Mouse (Mus musculus) MEL (cell line): Measurements from ENCODE around the gene Olfr1392. TPM values are rescaled to one million over a fixed set of nuclear protein-coding genes. Genes with fewer than 3 reads are reported as not detected.

Experiments
- DNase-seq: peaks from one replicate; pipeline ENCODE4 v3.0.0; 2011; ENCODE audit warnings: low read depth, low spot score
- H3K27ac ChIP-seq: 2 replicates; pipeline ENCODE4 v1.5.1; 2012; ENCODE audit warnings: low read depth, mild to moderate bottlenecking, control low read depth, low read length, moderate library complexity; ENCODE audit not compliant: control insufficient read depth
- H3K27me3 ChIP-seq, 2 experiments: fragments of 150-350 bp in 1 of 2; sonication (generic) in 1 of 2; 2 replicates each; pipeline ENCODE4 v1.6.1; 2012; ENCODE audit warnings: low read length in 2 of 2, mild to moderate bottlenecking in 2 of 2, improper control_type of control experiment in 1 of 2, moderate library complexity in 1 of 2; ENCODE audit not compliant: insufficient read depth in 2 of 2, control insufficient read depth in 1 of 2
- H3K36me3 ChIP-seq, 2 experiments: 2 replicates each; pipeline ENCODE4 v1.6.1; 2012 to 2014; ENCODE audit warnings: low read length in 2 of 2, improper control_type of control experiment in 1 of 2, inconsistent platforms in 1 of 2, mild to moderate bottlenecking in 1 of 2; ENCODE audit not compliant: insufficient read depth in 2 of 2, control insufficient read depth in 1 of 2
- H3K4me1 ChIP-seq, 2 experiments: fragments of 150-350 bp in 1 of 2; sonication (generic) in 1 of 2; 2 replicates each; pipeline ENCODE4 v1.6.1; 2012; ENCODE audit warnings: low read length in 2 of 2, improper control_type of control experiment in 1 of 2, mild to moderate bottlenecking in 1 of 2; ENCODE audit not compliant: insufficient read depth in 2 of 2, control insufficient read depth in 1 of 2
- H3K4me3 ChIP-seq, 2 experiments: fragments of 150-350 bp in 1 of 2; sonication (generic) in 1 of 2; 2 replicates each; pipeline ENCODE4 v1.5.1; 2012; ENCODE audit warnings: low read depth in 2 of 2, low read length in 2 of 2, mild to moderate bottlenecking in 2 of 2, moderate library complexity in 2 of 2, control low read depth in 1 of 2, improper control_type of control experiment in 1 of 2; ENCODE audit not compliant: control insufficient read depth in 1 of 2, insufficient read depth in 1 of 2
- H3K79me2 ChIP-seq: 2 replicates; pipeline ENCODE4 v1.6.1; 2012; ENCODE audit warnings: mild to moderate bottlenecking, low read length, moderate library complexity; ENCODE audit not compliant: control insufficient read depth, poor library complexity, insufficient read depth
- H3K9ac ChIP-seq: 2 replicates; pipeline ENCODE4 v1.6.1; 2012; ENCODE audit warnings: low read depth, mild to moderate bottlenecking, control low read depth, low read length, moderate library complexity; ENCODE audit not compliant: control insufficient read depth, poor library complexity, severe bottlenecking
- H3K9me3 ChIP-seq: fragments of 150-350 bp; sonication (generic); replicated peaks from 2 replicates; pipeline ENCODE4 v1.6.1; 2012; ENCODE audit warnings: mild to moderate bottlenecking, low read length, improper control_type of control experiment, moderate library complexity; ENCODE audit not compliant: insufficient read depth
- BHLHE40 ChIP-seq: IDR thresholded peaks from 2 replicates; pipeline ENCODE4 v1.6.1; 2012; ENCODE audit warnings: low read depth, mild to moderate bottlenecking, inconsistent platforms, low read length, improper control_type of control experiment, borderline replicate concordance
- CHD1 ChIP-seq: IDR thresholded peaks from 2 replicates; pipeline ENCODE4 v1.6.1; 2012; ENCODE audit warnings: low read depth, mild to moderate bottlenecking, inconsistent platforms, low read length, improper control_type of control experiment
- CHD2 ChIP-seq: IDR thresholded peaks from 2 replicates; pipeline ENCODE4 v1.6.1; 2011; ENCODE audit warnings: low read length, improper control_type of control experiment
- EP300 ChIP-seq, 2 experiments: IDR thresholded peaks; 2 replicates each; pipeline ENCODE4 v1.6.1; 2011; ENCODE audit warnings: improper control_type of control experiment in 2 of 2, low read length in 2 of 2, low read depth in 1 of 2, mild to moderate bottlenecking in 1 of 2
- GABPA ChIP-seq: IDR thresholded peaks from 2 replicates; pipeline ENCODE4 v1.6.1; 2012; ENCODE audit warnings: low read depth, mild to moderate bottlenecking, inconsistent platforms, low read length, improper control_type of control experiment, moderate library complexity
- GATA1 ChIP-seq: IDR thresholded peaks from 2 replicates; pipeline ENCODE4 v1.6.1; 2011; ENCODE audit warnings: low read depth, low read length, improper control_type of control experiment
- HCFC1 ChIP-seq: IDR thresholded peaks from 2 replicates; pipeline ENCODE4 v1.6.1; 2012; ENCODE audit warnings: low read depth, mild to moderate bottlenecking, inconsistent platforms, low read length, improper control_type of control experiment, moderate library complexity
- JUND ChIP-seq: IDR thresholded peaks from 2 replicates; pipeline ENCODE4 v1.6.1; 2011; ENCODE audit warnings: low read depth, mild to moderate bottlenecking, improper control_type of control experiment, low read length
- KAT2A ChIP-seq: conservative IDR thresholded peaks from 2 replicates; pipeline ENCODE4 v1.6.1; 2012; ENCODE audit warnings: low read depth, low read length, improper control_type of control experiment, inconsistent platforms
- MAFK ChIP-seq: IDR thresholded peaks from 2 replicates; pipeline ENCODE4 v1.6.1; 2011; ENCODE audit warnings: low read depth, mild to moderate bottlenecking, low read length, improper control_type of control experiment, borderline replicate concordance
- MAX ChIP-seq: IDR thresholded peaks from 2 replicates; pipeline ENCODE4 v1.6.1; 2011; ENCODE audit warnings: low read length, improper control_type of control experiment
- MAZ ChIP-seq: IDR thresholded peaks from 2 replicates; pipeline ENCODE4 v1.6.1; 2012; ENCODE audit warnings: low read depth, mild to moderate bottlenecking, inconsistent platforms, low read length, improper control_type of control experiment
- MEF2A ChIP-seq: IDR thresholded peaks from 2 replicates; pipeline ENCODE4 v1.6.1; 2014; ENCODE audit warnings: low read depth, mild to moderate bottlenecking, inconsistent platforms, low read length, improper control_type of control experiment; ENCODE audit not compliant: poor library complexity, insufficient replicate concordance, severe bottlenecking; ENCODE audit errors: extremely low read depth
- MXI1 ChIP-seq: IDR thresholded peaks from 2 replicates; pipeline ENCODE4 v1.6.1; 2011; ENCODE audit warnings: mild to moderate bottlenecking, low read depth, low read length, improper control_type of control experiment
- MYB ChIP-seq: IDR thresholded peaks from 2 replicates; pipeline ENCODE4 v1.6.1; 2011; ENCODE audit warnings: mild to moderate bottlenecking, low read depth, low read length, improper control_type of control experiment
- MYC ChIP-seq: IDR thresholded peaks from 2 replicates; pipeline ENCODE4 v1.6.1; 2011; ENCODE audit warnings: low read depth, mild to moderate bottlenecking, low read length, improper control_type of control experiment, moderate library complexity
- NELFE ChIP-seq: IDR thresholded peaks from 2 replicates; pipeline ENCODE4 v1.6.1; 2011; ENCODE audit warnings: low read depth, low read length, improper control_type of control experiment
- NRF1 ChIP-seq: IDR thresholded peaks from 2 replicates; pipeline ENCODE4 v1.6.1; 2014; ENCODE audit warnings: low read depth, mild to moderate bottlenecking, inconsistent platforms, low read length, improper control_type of control experiment, moderate library complexity; ENCODE audit not compliant: poor library complexity, insufficient read depth, severe bottlenecking
- POLR2A ChIP-seq, 2 experiments: IDR thresholded peaks; 2 replicates each; pipeline ENCODE4 v1.6.1; 2011 to 2012; ENCODE audit warnings: low read length in 2 of 2, mild to moderate bottlenecking in 2 of 2, control low read depth in 1 of 2, improper control_type of control experiment in 1 of 2, low read depth in 1 of 2, moderate library complexity in 1 of 2; ENCODE audit not compliant: control insufficient read depth in 1 of 2, insufficient read depth in 1 of 2, poor library complexity in 1 of 2
- POLR2AphosphoS2 ChIP-seq: IDR thresholded peaks from 2 replicates; pipeline ENCODE4 v1.6.1; 2011; ENCODE audit warnings: low read length, improper control_type of control experiment
- POLR2AphosphoS5 ChIP-seq: IDR thresholded peaks from 2 replicates; pipeline ENCODE4 v1.6.1; 2012; ENCODE audit warnings: low read depth, borderline replicate concordance, mild to moderate bottlenecking, inconsistent platforms, low read length, moderate library complexity, mixed read lengths
- RAD21 ChIP-seq: IDR thresholded peaks from 2 replicates; pipeline ENCODE4 v1.6.1; 2011; ENCODE audit warnings: mild to moderate bottlenecking, low read depth, low read length, improper control_type of control experiment
- RCOR1 ChIP-seq: IDR thresholded peaks from 2 replicates; pipeline ENCODE4 v1.6.1; 2012; ENCODE audit warnings: low read depth, mild to moderate bottlenecking, inconsistent platforms, low read length, improper control_type of control experiment
- SIN3A ChIP-seq: IDR thresholded peaks from 2 replicates; pipeline ENCODE4 v1.6.1; 2012; ENCODE audit warnings: low read length, improper control_type of control experiment, inconsistent platforms
- SMC3 ChIP-seq: IDR thresholded peaks from 2 replicates; pipeline ENCODE4 v1.6.1; 2011; ENCODE audit warnings: low read depth, low read length, improper control_type of control experiment
- TAL1 ChIP-seq: IDR thresholded peaks from 2 replicates; pipeline ENCODE4 v1.6.1; 2012; ENCODE audit warnings: mild to moderate bottlenecking, inconsistent platforms, low read length, moderate library complexity, mixed read lengths
- TBP ChIP-seq: IDR thresholded peaks from 2 replicates; pipeline ENCODE4 v1.8.0; 2011; ENCODE audit warnings: low read depth, low read length, improper control_type of control experiment
- TCF12 ChIP-seq: IDR thresholded peaks from 2 replicates; pipeline ENCODE4 v1.6.1; 2014; ENCODE audit warnings: low read depth, mild to moderate bottlenecking, inconsistent platforms, low read length, improper control_type of control experiment, moderate library complexity
- USF2 ChIP-seq, 2 experiments: IDR thresholded peaks; 2 replicates each; pipeline ENCODE4 v1.6.1; 2011 to 2012; ENCODE audit warnings: improper control_type of control experiment in 2 of 2, low read length in 2 of 2, borderline replicate concordance in 1 of 2, inconsistent platforms in 1 of 2, low read depth in 1 of 2, mild to moderate bottlenecking in 1 of 2; ENCODE audit not compliant: insufficient read depth in 1 of 2
- ZC3H11A ChIP-seq: IDR thresholded peaks from 2 replicates; pipeline ENCODE4 v1.6.1; 2012; ENCODE audit warnings: low read depth, mild to moderate bottlenecking, inconsistent platforms, low read length, improper control_type of control experiment
- ZMIZ1 ChIP-seq: IDR thresholded peaks from 2 replicates; pipeline ENCODE4 v1.6.1; 2012; ENCODE audit warnings: low read depth, mild to moderate bottlenecking, inconsistent platforms, low read length, improper control_type of control experiment, moderate library complexity
- ZNF384 ChIP-seq: IDR thresholded peaks from 2 replicates; pipeline ENCODE4 v1.6.1; 2012; ENCODE audit warnings: low read depth, mild to moderate bottlenecking, inconsistent platforms, low read length, improper control_type of control experiment
- polyA plus RNA-seq, 2 experiments: library from polyadenylated mRNA; stranded (reverse) in 1 of 2; unstranded in 1 of 2; fragments of >175 nt in 1 of 2; fragments of >200 nt in 1 of 2; gene quantifications; 2 replicates each; pipeline versions ENCODE4 v1.2.1 to v1.2.4; 2012; ENCODE audit warnings: low replicate concordance in 2 of 2, low read depth in 1 of 2; ENCODE audit not compliant: insufficient read length in 2 of 2, insufficient read depth in 1 of 2, missing spikeins in 1 of 2
- total RNA-seq: library from RNA; depleted of rRNA; stranded (reverse); fragments of 300-350 nt; gene quantifications from 2 replicates; pipeline ENCODE4 v1.2.3, GENCODE M21; 2012

Olfr1392 gene
- total and polyA plus RNA-seq, 3 experiments = not detected

- TF ChIP-seq MAFK (no peak), BHLHE40 (no peak), ZNF384 (no peak), SMC3 (no peak), MXI1 (no peak), ZMIZ1 (no peak)
- TF ChIP-seq, all 39 proteins: peak for 0
- Histone ChIP-seq H3K4me3 (no peak overlapping the region), H3K4me1 (peaks cover 17 to 24% of the 10 kb centered on the region in 2 experiments), H3K27ac (no peak overlapping the region), H3K27me3 (no peaks in the 10 kb centered on the region), H3K9me3 (no peaks in the 10 kb centered on the region), H3K36me3 (peaks cover 0 to 27% of the 10 kb centered on the region in 2 experiments; a peak in 2 of 4 replicates), H3K79me2 (no peaks in the 10 kb centered on the region), H3K9ac (no peak overlapping the region)
- DNase-seq = no peak
These were observed 47.5 kb upstream of the Olfr1392 start for GRCm38 (mm10) chr11:49237532-49237931.

- Histone ChIP-seq H3K4me3 (peak overlapping the region in 1 of 2 experiments; percentile 12; a peak in 2 of 4 replicates), H3K4me1 (peaks cover 17 to 28% of the 10 kb centered on the region in 2 experiments)
- DNase-seq = no peak
- TF ChIP-seq MYB = peak; percentile 13; the same call in 1 of the 2 replicates
- no peak for TF ChIP-seq HCFC1
- peak; percentile 76 for TF ChIP-seq GATA1
- no peak for TF ChIP-seq ZMIZ1
- TF ChIP-seq SMC3 = no peak
- no peak for TF ChIP-seq MAFK
- TF ChIP-seq NRF1 = no peak
- no peak for TF ChIP-seq MAX
- no peak for TF ChIP-seq GABPA
- peak; percentile 65 for TF ChIP-seq ZNF384
- no peak for TF ChIP-seq POLR2AphosphoS5
- TF ChIP-seq POLR2A (IDR thresholded peaks at IDR 0.05; ENCODE audit: control insufficient read depth in 1 of 2, insufficient read depth in 1 of 2, low read depth in 1 of 2, low read length in 2 of 2, poor library complexity in 1 of 2) = no peak
- TF ChIP-seq KAT2A = no peak
- TF ChIP-seq EP300 (IDR thresholded peaks at IDR 0.05; ENCODE audit: low read depth in 1 of 2, low read length in 2 of 2) = peak; percentile 76 to 77
- no peak for TF ChIP-seq TAL1
- TF ChIP-seq TBP = no peak
- TF ChIP-seq POLR2AphosphoS2 = no peak
- TF ChIP-seq MAZ = no peak
- TF ChIP-seq USF2 (IDR thresholded peaks at IDR 0.05; ENCODE audit: borderline replicate concordance in 1 of 2, insufficient read depth in 1 of 2, low read depth in 1 of 2, low read length in 2 of 2) = no peak
- no peak for TF ChIP-seq JUND
- TF ChIP-seq SIN3A = no peak; the same call in 1 of the 2 replicates
- no peak for TF ChIP-seq MYC
- no peak for TF ChIP-seq CHD1
- no peak for TF ChIP-seq MEF2A
- no peak for TF ChIP-seq CHD2
- peak; percentile 61 for TF ChIP-seq TCF12
- no peak for TF ChIP-seq NELFE
- TF ChIP-seq RAD21 = no peak
- TF ChIP-seq ZC3H11A = no peak
- 0 out of 2 replicates have a peak, but pooled peaks have one; percentile 17 for TF ChIP-seq RCOR1
These were observed 44.8 kb upstream of the Olfr1392 start for GRCm38 (mm10) chr11:49240310-49240709.

More at GRCm38 (mm10) chr11:49240310-49240709, 44.8 kb upstream of the Olfr1392 start:
- Histone ChIP-seq H3K27me3 (no peaks in the 10 kb centered on the region), H3K36me3 (peaks cover 0 to 32% of the 10 kb centered on the region in 2 experiments; a peak in 2 of 4 replicates), H3K9ac (no peak overlapping the region), H3K9me3 (no peaks in the 10 kb centered on the region), H3K27ac (peak overlapping the region; percentile 1; the same call in 1 of the 2 replicates), H3K79me2 (no peaks in the 10 kb centered on the region)
